Mouse (Mus musculus): ENCODE measurements around the gene Epb41l3. TPM values are rescaled to one million over a fixed set of nuclear protein-coding genes. Genes with fewer than 3 reads are reported as not detected.

Gene Epb41l3
- total and polyA plus RNA-seq, 3 experiments, result not detected

DNA sequence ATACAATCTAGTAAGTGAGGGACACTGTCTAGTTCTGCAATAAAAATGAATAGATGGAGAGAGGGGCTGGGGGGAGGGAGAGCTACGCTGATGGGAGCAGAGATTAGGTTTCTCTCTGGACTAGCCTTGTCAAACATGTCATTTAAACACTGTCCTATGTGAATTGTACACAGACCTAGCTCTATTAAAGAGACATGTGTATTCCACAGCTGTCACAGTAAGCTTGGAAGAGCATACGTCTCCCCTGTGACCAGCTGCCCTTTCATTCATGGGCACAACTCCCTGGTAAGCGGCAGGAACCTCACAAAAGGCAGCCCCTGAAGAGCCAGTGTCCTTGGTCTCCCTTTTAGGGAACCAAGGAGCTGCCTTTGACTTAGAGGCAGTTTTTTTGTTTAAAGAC, 119.1 kb downstream of the Epb41l3 start:
- Histone ChIP-seq H3K27ac (ENCODE audit: control insufficient read depth, low read depth, low read length) (no peak overlapping the region), H3K9me3 (replicated peaks; ENCODE audit: insufficient read depth, low read length) (no peaks in the 10 kb centered on the region), H3K79me2 (ENCODE audit: control insufficient read depth, insufficient read depth, low read length, poor library complexity) (no peaks in the 10 kb centered on the region), H3K4me1 (ENCODE audit: control insufficient read depth in 1 of 2, insufficient read depth in 2 of 2, low read length in 2 of 2) (no peaks in the 10 kb centered on the region), H3K27me3 (ENCODE audit: control insufficient read depth in 1 of 2, insufficient read depth in 2 of 2, low read length in 2 of 2) (no peaks in the 10 kb centered on the region), H3K9ac (ENCODE audit: control insufficient read depth, low read depth, low read length, poor library complexity, severe bottlenecking) (no peak overlapping the region), H3K36me3 (ENCODE audit: control insufficient read depth in 1 of 2, insufficient read depth in 2 of 2, low read length in 2 of 2) (no peaks in the 10 kb centered on the region), H3K4me3 (ENCODE audit: control insufficient read depth in 1 of 2, insufficient read depth in 1 of 2, low read depth in 2 of 2, low read length in 2 of 2) (no peak overlapping the region)
- TF ChIP-seq MEF2A (IDR thresholded peaks at IDR 0.05; ENCODE audit: extremely low read depth, insufficient replicate concordance, low read depth, low read length, poor library complexity, severe bottlenecking) (no peak), ELF1 (IDR thresholded peaks at IDR 0.05; ENCODE audit: low read depth, low read length) (no peak), SMC3 (IDR thresholded peaks at IDR 0.05; ENCODE audit: low read depth, low read length) (no peak), NRF1 (IDR thresholded peaks at IDR 0.05; ENCODE audit: insufficient read depth, low read depth, low read length, poor library complexity, severe bottlenecking) (no peak), RAD21 (IDR thresholded peaks at IDR 0.05; ENCODE audit: low read depth, low read length) (no peak)
- no peak for DNase-seq (ENCODE audit: low read depth, low spot score)

DNA sequence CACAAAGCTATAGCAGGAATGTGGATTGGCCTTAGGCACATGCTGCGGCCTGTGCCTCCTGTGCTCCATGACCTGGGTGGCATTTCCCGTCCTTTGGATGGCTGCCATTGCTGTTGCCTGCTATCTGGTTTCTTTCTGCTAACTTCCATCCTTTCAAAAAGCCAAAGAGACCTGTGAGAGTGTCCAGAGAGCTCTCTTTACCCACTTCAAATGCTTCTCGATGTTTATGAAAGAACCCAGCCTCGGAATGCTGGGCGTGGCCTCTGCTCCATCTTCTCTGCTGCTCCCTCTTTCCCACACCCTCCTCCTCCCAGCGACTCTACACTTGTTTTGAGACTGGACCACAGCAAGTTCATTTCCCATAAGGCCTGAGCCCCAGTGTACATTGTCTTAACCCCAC, 120.3 kb downstream of the Epb41l3 start:
- H3K36me3 ChIP-seq (ENCODE audit: control insufficient read depth in 1 of 2, insufficient read depth in 2 of 2, low read length in 2 of 2), result no peaks in the 10 kb centered on the region
- H3K27ac ChIP-seq (ENCODE audit: control insufficient read depth, low read depth, low read length), result no peak overlapping the region
- no peaks in the 10 kb centered on the region for H3K27me3 ChIP-seq (ENCODE audit: control insufficient read depth in 1 of 2, insufficient read depth in 2 of 2, low read length in 2 of 2)
- no peak overlapping the region for H3K4me3 ChIP-seq (ENCODE audit: control insufficient read depth in 1 of 2, insufficient read depth in 1 of 2, low read depth in 2 of 2, low read length in 2 of 2)
- no peaks in the 10 kb centered on the region for H3K79me2 ChIP-seq (ENCODE audit: control insufficient read depth, insufficient read depth, low read length, poor library complexity)
- no peak for TF ChIP-seq EP300 (IDR thresholded peaks at IDR 0.05; ENCODE audit: low read depth in 1 of 2, low read length in 2 of 2)
- TF ChIP-seq MXI1 (IDR thresholded peaks at IDR 0.05; ENCODE audit: low read depth, low read length), result no peak
- TF ChIP-seq UBTF (IDR thresholded peaks at IDR 0.05; ENCODE audit: borderline replicate concordance, insufficient read depth, low read depth, low read length), result no peak
- no peak for TF ChIP-seq ZKSCAN1 (IDR thresholded peaks at IDR 0.05; ENCODE audit: low read depth, low read length)
- TF ChIP-seq NRF1 (IDR thresholded peaks at IDR 0.05; ENCODE audit: insufficient read depth, low read depth, low read length, poor library complexity, severe bottlenecking), result no peak
- no peak for TF ChIP-seq JUND (IDR thresholded peaks at IDR 0.05; ENCODE audit: low read depth, low read length)
- no peak for TF ChIP-seq MYC (IDR thresholded peaks at IDR 0.05; ENCODE audit: low read depth, low read length)
- no peak for TF ChIP-seq MYB (IDR thresholded peaks at IDR 0.05; ENCODE audit: low read depth, low read length)
- TF ChIP-seq ETS1 (IDR thresholded peaks at IDR 0.05; ENCODE audit: low read depth, low read length), result no peak
- TF ChIP-seq MAX (IDR thresholded peaks at IDR 0.05; ENCODE audit: low read length), result no peak
- TF ChIP-seq BHLHE40 (IDR thresholded peaks at IDR 0.05; ENCODE audit: borderline replicate concordance, low read depth, low read length), result no peak
- TF ChIP-seq CHD1 (IDR thresholded peaks at IDR 0.05; ENCODE audit: low read depth, low read length), result no peak
- no peaks in the 10 kb centered on the region for H3K4me1 ChIP-seq (ENCODE audit: control insufficient read depth in 1 of 2, insufficient read depth in 2 of 2, low read length in 2 of 2)
- no peak overlapping the region for H3K9ac ChIP-seq (ENCODE audit: control insufficient read depth, low read depth, low read length, poor library complexity, severe bottlenecking)
- no peaks in the 10 kb centered on the region for H3K9me3 ChIP-seq (replicated peaks; ENCODE audit: insufficient read depth, low read length)
- DNase-seq (ENCODE audit: low read depth, low spot score), result no peak

Data from MEL (cell line).